Mouse (Mus musculus) frontal cortex, postnatal 10 days (tissue): ENCODE measurements at regions not wholly inside any gene's neighbourhood (a gene's known extent, or its start where the extent isn't known, plus 50 kb on each side); places are given as distances from the start of the nearest gene placed in this dataset.
"Not testable (repeated sequence)": the region's sequence is repeated elsewhere in the genome, so short reads cannot be mapped to it uniquely, and the experiment has no call there.

ENCODE experiments used
- DNase-seq, 2 experiments: peaks; one replicate each; pipeline ENCODE4 v3.0.0; 2022; ENCODE audit warnings: low spot score in 2 of 2, mixed read lengths in 1 of 2

GRCm38 (mm10) chr3:46771805-46772204, 323.8 kb upstream of the Pabpc4l start:
- DNase-seq: no peak

- DNase-seq: no peak
Observed at GRCm38 (mm10) chr3:46764939-46765338, 316.9 kb upstream of the Pabpc4l start.

DNA sequence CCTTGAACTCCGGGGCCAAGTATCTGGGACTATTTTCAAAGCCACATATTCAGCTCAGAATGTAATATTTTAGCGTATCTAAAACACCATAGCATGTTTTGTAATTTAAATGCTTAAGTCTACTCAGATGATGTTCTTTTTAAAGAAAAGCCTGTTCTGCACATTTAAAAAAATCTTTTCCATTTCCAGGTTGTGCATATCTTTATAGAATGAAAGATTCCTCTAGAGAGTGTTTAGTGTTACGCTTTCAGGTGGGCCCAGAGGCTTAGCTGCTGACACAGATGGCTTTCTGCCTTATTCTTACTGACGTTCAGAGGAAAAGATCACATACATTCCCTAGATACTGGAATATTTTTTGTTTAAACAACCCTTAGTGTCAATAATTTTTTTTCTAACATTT, 310.5 kb upstream of the Pabpc4l start:
- DNase-seq: no peak

GRCm38 (mm10) chr3:46727679-46728078, 279.7 kb upstream of the Pabpc4l start:
- DNase-seq: peak in 1 of 2 experiments; percentile 18

- no peak for DNase-seq
Observed at GRCm38 (mm10) chr3:46701649-46702048, 253.6 kb upstream of the Pabpc4l start.

- not testable (repeated sequence) for DNase-seq
Observed at GRCm38 (mm10) chr3:46687680-46688420, 239.8 kb upstream of the Pabpc4l start.
